In genomic region chr11:30268648-30269375, GRCm38 (mm10) we compare ENCODE assay signal across 8 mouse cellular contexts. TPM values are rescaled to one million over a fixed set of nuclear protein-coding genes. Genes with fewer than 3 reads are reported as not detected.
DNase-seq lines count a peak whose midpoint lies in the region; ATAC-seq and TF ChIP-seq lines count a peak whose summit lies in the region.

No protein-coding gene starts in this region.

- no peaks in the 10 kb centered on the region for H3K9me3 ChIP-seq in hindbrain, embryonic 10.5 days
- no peaks in the 10 kb centered on the region for H3K9me3 ChIP-seq in limb, embryonic 13.5 days
- no peaks in the 10 kb centered on the region for H3K9me3 ChIP-seq in neural tube, embryonic 14.5 days (ENCODE audit: control insufficient read depth, low read length)

- peak overlapping the region; percentile 89 for H3K4me2 ChIP-seq in limb, embryonic 13.5 days (replicated peaks)
- peak overlapping the region; percentile 50 for H3K4me2 ChIP-seq in neural tube, embryonic 14.5 days (ENCODE audit: low read depth, low read length)

- ATAC-seq in limb, embryonic 13.5 days (ENCODE audit: low FRiP score, low read depth): no peak; the same call in 1 of the 2 replicates
- ATAC-seq in neural tube, embryonic 14.5 days (ENCODE audit: low read depth): peak; percentile 13

- peak overlapping the region; percentile 85 for H3K27ac ChIP-seq in cortical plate, adult 2 months (ENCODE audit: insufficient read depth, low read length)
- peak overlapping the region; percentile 91 for H3K27ac ChIP-seq in hindbrain, embryonic 10.5 days
- H3K27ac ChIP-seq in limb, embryonic 13.5 days: no peak overlapping the region; the same call in 1 of the 2 replicates
- peak overlapping the region; percentile 90 for H3K27ac ChIP-seq in neural tube, embryonic 14.5 days (ENCODE audit: low read depth, low read length)

- TF ChIP-seq POLR2A in cortical plate, adult 2 months (IDR thresholded peaks at IDR 0.05; ENCODE audit: extremely low read depth, insufficient read depth, low read length): no peak

- WGBS in hindbrain, embryonic 10.5 days: 5% methylated on average over 15 of the region's 15 CpGs
- WGBS in limb, embryonic 13.5 days: 4% methylated on average over 15 of the region's 15 CpGs
- WGBS in neural tube, embryonic 14.5 days: 5% methylated on average over 15 of the region's 15 CpGs

- H3K4me3 ChIP-seq in cortical plate, adult 2 months (ENCODE audit: insufficient read depth, low read length): peak overlapping the region; percentile 98
- peak overlapping the region; percentile 96 for H3K4me3 ChIP-seq in hindbrain, embryonic 10.5 days
- peak overlapping the region; percentile 81 for H3K4me3 ChIP-seq in limb, embryonic 13.5 days
- H3K4me3 ChIP-seq in neural tube, embryonic 14.5 days (ENCODE audit: low read depth, low read length): peak overlapping the region; percentile 100

- peaks cover 11% of the 10 kb centered on the region for H3K27me3 ChIP-seq in hindbrain, embryonic 10.5 days (ENCODE audit: insufficient read depth, poor library complexity, severe bottlenecking)
- no peaks in the 10 kb centered on the region for H3K27me3 ChIP-seq in limb, embryonic 13.5 days
- H3K27me3 ChIP-seq in neural tube, embryonic 14.5 days (ENCODE audit: control insufficient read depth, insufficient read depth, low read length): no peaks in the 10 kb centered on the region; the same call in 1 of the 2 replicates

- no peak for TF ChIP-seq CTCF in cortical plate, adult 2 months (IDR thresholded peaks at IDR 0.05; ENCODE audit: extremely low read depth, insufficient read depth, low read length)

- DNase-seq in left cerebral cortex, postnatal 14 days (ENCODE audit: low spot score in 2 of 2): peak; percentile 19 to 28
- DNase-seq in left cerebral cortex, adult 11 months (ENCODE audit: low spot score): no peak
- no peak for DNase-seq in hindbrain, embryonic 10.5 days (ENCODE audit: low spot score)
- DNase-seq in adrenal gland, postnatal 4 days (ENCODE audit: low spot score in 2 of 2): no peak
- DNase-seq in thymus, postnatal 36 days: no peak

- no peaks in the 10 kb centered on the region for H3K36me3 ChIP-seq in hindbrain, embryonic 10.5 days
- H3K36me3 ChIP-seq in limb, embryonic 13.5 days: no peaks in the 10 kb centered on the region
- no peaks in the 10 kb centered on the region for H3K36me3 ChIP-seq in neural tube, embryonic 14.5 days (ENCODE audit: control insufficient read depth, insufficient read depth, low read length)

- intact Hi-C loops in left cerebral cortex, postnatal 14 days (cut with DNase I): loop anchor here (2.0 to 10.0 kb wide), 3 partner anchors 114 to 380 kb away; partner anchors contain the start of genes 4930505A04Rik and Acyp2

- peak overlapping the region; percentile 73 for H3K9ac ChIP-seq in limb, embryonic 13.5 days
- peak overlapping the region; percentile 68 for H3K9ac ChIP-seq in neural tube, embryonic 14.5 days (replicated peaks; ENCODE audit: low read depth, low read length)

- no peaks in the 10 kb centered on the region for H3K4me1 ChIP-seq in cortical plate, adult 2 months (ENCODE audit: control insufficient read depth, insufficient read depth, low read length)
- peaks cover 15% of the 10 kb centered on the region for H3K4me1 ChIP-seq in hindbrain, embryonic 10.5 days (replicated peaks)
- H3K4me1 ChIP-seq in limb, embryonic 13.5 days: peaks cover 23% of the 10 kb centered on the region
- peaks cover 8% of the 10 kb centered on the region; the same call in 1 of the 2 replicates for H3K4me1 ChIP-seq in neural tube, embryonic 14.5 days (ENCODE audit: control insufficient read depth, insufficient read depth, low read length)

RNA-seq across cellular contexts. Expression of gene Sptbn1, which starts 0.8 kb away (rescaled TPM):
- 100 to 1,000 TPM; 711 to 761 TPM for total RNA-seq in left cerebral cortex, postnatal 14 days (2021)
- polyA plus RNA-seq in cortical plate, adult 2 months (2012; rRNA removed): 313 and 317 TPM in 2 replicates
- polyA plus RNA-seq in hindbrain, embryonic 10.5 days (2016; fragmentation: Nextera tagmentation; extraction: Ambion mirVana): 60.1 and 68.8 TPM in 2 replicates
- 91.3 and 95.8 TPM in 2 replicates for polyA plus RNA-seq in limb, embryonic 13.5 days (2015; fragmentation: Nextera tagmentation; extraction: Ambion mirVana)
- 201 and 261 TPM in 2 replicates for polyA plus RNA-seq in neural tube, embryonic 14.5 days (2014; fragmentation: Nextera tagmentation; extraction: Ambion mirVana)
- total RNA-seq in adrenal gland, postnatal 4 days (2021): 100 to 1,000 TPM; 275 to 318 TPM

Comparison
In these comparisons a context has a peak if more than half of its experiments do, and no peak if none do; other contexts are left out.
1. DNase-seq: peak in left cerebral cortex, postnatal 14 days (2 of 2); none in left cerebral cortex, adult 11 months (single experiment), hindbrain, embryonic 10.5 days (single experiment), adrenal gland, postnatal 4 days (0 of 2) and thymus, postnatal 36 days (0 of 2).
2. Peak in every context shown above with its lines, with median percentiles within 50 percentile points of each other: H3K4me3 ChIP-seq.